Mouse (Mus musculus) C2C12 (cell line): ENCODE data around the gene Olfr67.
"Not testable (repeated sequence)": the region's sequence is repeated elsewhere in the genome, so short reads cannot be mapped to it uniquely, and the experiment has no call there.

Experiments used
- CTCF ChIP-seq: IDR thresholded peaks from one replicate; pipeline ENCODE4 v1.5.1; 2011; ENCODE audit not compliant: control insufficient read depth, insufficient read depth, insufficient read length
- MAX ChIP-seq: IDR thresholded peaks from one replicate; pipeline ENCODE4 v1.6.1; 2011; ENCODE audit warnings: mild to moderate bottlenecking, control low read depth
- MYOG ChIP-seq: IDR thresholded peaks from one replicate; pipeline ENCODE4 v1.6.1; 2011; ENCODE audit not compliant: control insufficient read depth, insufficient read length; ENCODE audit errors: extremely low read depth
- USF1 ChIP-seq: IDR thresholded peaks from one replicate; pipeline ENCODE4 v1.6.1; 2011; ENCODE audit warnings: low read depth, mild to moderate bottlenecking, control low read depth, moderate library complexity

- TF ChIP-seq CTCF, MAX, USF1, MYOG: not testable (repeated sequence)
These were observed 23.9 kb downstream of the Olfr67 start for GRCm38 (mm10) chr7:103767687-103768086.
